Mouse (Mus musculus) adipocyte (in vitro differentiated cells): Measurements from ENCODE around the gene Casp2.

Experiments used
- DNase-seq: peaks from one replicate; pipeline ENCODE4 v3.0.0-alpha.2; 2016; ENCODE audit warnings: low spot score

The Casp2 gene

GRCm38 (mm10) chr6:42282865-42283528, 18.2 kb downstream of the Casp2 start:
- no peak for DNase-seq

GRCm38 (mm10) chr6:42286448-42286847, 21.7 kb downstream of the Casp2 start, which contains the start of gene Clcn1:
Gene Clcn1, plus strand, starts transcription at chr6:42286685.
- DNase-seq, result no peak

GRCm38 (mm10) chr6:42287562-42287961, 22.8 kb downstream of the Casp2 start:
- no peak for DNase-seq

- DNase-seq, result no peak
Measured at GRCm38 (mm10) chr6:42293327-42293726, 28.5 kb downstream of the Casp2 start.

GRCm38 (mm10) chr6:42295549-42296094, 30.8 kb downstream of the Casp2 start:
- peak; percentile 66 for DNase-seq

- peak; percentile 43 for DNase-seq
Measured at GRCm38 (mm10) chr6:42299362-42299761, 34.6 kb downstream of the Casp2 start.

- no peak for DNase-seq
Measured at GRCm38 (mm10) chr6:42309816-42310378, 45.1 kb downstream of the Casp2 start.

- DNase-seq, result no peak
Measured at GRCm38 (mm10) chr6:42310427-42311053, 45.8 kb downstream of the Casp2 start.

GRCm38 (mm10) chr6:42318293-42318692, 53.5 kb downstream of the Casp2 start:
- no peak for DNase-seq

- DNase-seq, result no peak
Measured at GRCm38 (mm10) chr6:42323371-42324066, 58.7 kb downstream of the Casp2 start.

GRCm38 (mm10) chr6:42324067-42324481, 59.3 kb downstream of the Casp2 start:
- no peak for DNase-seq

GRCm38 (mm10) chr6:42324482-42325267, 59.9 kb downstream of the Casp2 start, which contains the start of gene Fam131b:
Gene Fam131b, minus strand, starts transcription at chr6:42324643.
- no peak for DNase-seq

GRCm38 (mm10) chr6:42325268-42325609, 60.5 kb downstream of the Casp2 start:
- peak; percentile 86 for DNase-seq

- DNase-seq, result no peak
Measured at GRCm38 (mm10) chr6:42326509-42326908, 61.7 kb downstream of the Casp2 start.

- no peak for DNase-seq
Measured at GRCm38 (mm10) chr6:42328757-42329156, 64.0 kb downstream of the Casp2 start.

GRCm38 (mm10) chr6:42330216-42330615, 65.4 kb downstream of the Casp2 start:
- DNase-seq, result no peak

GRCm38 (mm10) chr6:42330946-42331345, 66.2 kb downstream of the Casp2 start:
- no peak for DNase-seq
